Mouse (Mus musculus): ENCODE results near the gene Fzd10. TPM values are rescaled to one million over a fixed set of nuclear protein-coding genes. Genes with fewer than 3 reads are reported as not detected.

The Fzd10 gene
- polyA plus RNA-seq, 1 experiment from 2014 or later, result 5.9 TPM

GRCm38 (mm10) chr5:128647221-128647730 lies 46.6 kb downstream of the Fzd10 start:
- Histone ChIP-seq H3K4me3 (no peak overlapping the region), H3K4me2 (no peak overlapping the region), H3K36me3 (replicated peaks) (no peaks in the 10 kb centered on the region), H3K27ac (no peak overlapping the region), H3K9ac (no peak overlapping the region), H3K4me1 (no peaks in the 10 kb centered on the region), H3K27me3 (replicated peaks) (no peaks in the 10 kb centered on the region), H3K9me3 (no peaks in the 10 kb centered on the region)
- WGBS, result 85% methylated on average over 10 of the region's 10 CpGs
- ATAC-seq (replicated peaks), result no peak

- no peaks in the 10 kb centered on the region for H3K27me3 ChIP-seq (replicated peaks)
- no peak overlapping the region for H3K4me2 ChIP-seq
- H3K9ac ChIP-seq, result no peak overlapping the region
- no peaks in the 10 kb centered on the region for H3K36me3 ChIP-seq (replicated peaks)
- H3K4me1 ChIP-seq, result no peaks in the 10 kb centered on the region
- ATAC-seq (replicated peaks), result no peak
- 85% methylated on average over 11 of the region's 11 CpGs for WGBS
- no peaks in the 10 kb centered on the region for H3K9me3 ChIP-seq
- H3K27ac ChIP-seq, result no peak overlapping the region
- H3K4me3 ChIP-seq, result no peak overlapping the region
Measured at GRCm38 (mm10) chr5:128649336-128649897, 48.8 kb downstream of the Fzd10 start.

Other genes with a start within 250 kb of the Fzd10 start
- gene Tmem132d, start 167.8 kb upstream of the Fzd10 start, polyA plus RNA-seq (2015; fragmentation: Nextera tagmentation; extraction: Ambion mirVana), result 3.2 and 3.4 TPM in 2 replicates
- 0.34 and 0.40 TPM in 2 replicates for gene Piwil1, start 101.7 kb downstream of the Fzd10 start, polyA plus RNA-seq (2015; fragmentation: Nextera tagmentation; extraction: Ambion mirVana)

Data from midbrain, embryonic 15.5 days (tissue).